Mouse (Mus musculus): Measurements from ENCODE around the gene Trir.

DNA sequence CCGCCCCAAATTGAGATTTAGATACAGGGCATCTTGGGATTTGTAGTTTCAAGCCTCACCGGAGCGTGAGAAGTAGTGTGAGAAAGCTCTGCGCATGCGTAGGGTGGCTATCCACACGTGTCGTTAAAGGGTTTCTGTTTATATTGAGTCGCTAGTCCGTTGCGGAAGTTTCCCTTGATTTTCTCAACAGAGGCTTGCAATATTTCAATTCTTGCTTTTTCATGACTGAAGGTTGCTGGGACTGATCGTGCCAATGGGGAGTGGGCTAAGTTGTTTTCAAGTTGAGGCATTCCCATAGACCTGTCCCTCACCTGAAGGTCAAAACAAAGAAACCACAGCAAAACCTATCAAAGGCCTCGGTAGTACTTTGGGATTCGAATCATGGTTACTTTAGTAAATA lies 8.1 kb downstream of the Trir start:
- TF ChIP-seq GATA1 (IDR thresholded peaks at IDR 0.05; ENCODE audit: borderline replicate concordance, low read length), result no peak
- TF ChIP-seq FLI1 (IDR thresholded peaks at IDR 0.05; ENCODE audit: low read length), result no peak

Measured in megakaryocyte, embryonic 14.5 days (primary cell).